Mouse (Mus musculus): Measurements from ENCODE around the gene Nuak1. TPM values are rescaled to one million over a fixed set of nuclear protein-coding genes. Genes with fewer than 3 reads are reported as not detected.
A peak's percentile ranks its signal among the peaks of the same experiment; 100 is the strongest.

Gene Nuak1
- polyA plus RNA-seq, 1 experiment from 2014 or later = 1.5 TPM

- no peak for ATAC-seq (ENCODE audit: insufficient read depth)
- Histone ChIP-seq H3K36me3 (ENCODE audit: insufficient read depth) (no peaks in the 10 kb centered on the region), H3K9ac (no peak overlapping the region), H3K27me3 (ENCODE audit: insufficient read depth, low read length) (no peaks in the 10 kb centered on the region), H3K9me3 (ENCODE audit: low read depth, low read length) (no peaks in the 10 kb centered on the region), H3K4me1 (ENCODE audit: insufficient read depth) (no peaks in the 10 kb centered on the region), H3K4me3 (ENCODE audit: low read depth, low read length) (no peak overlapping the region), H3K4me2 (no peak overlapping the region), H3K27ac (ENCODE audit: low read depth) (no peak overlapping the region)
- TF ChIP-seq CTCF (IDR thresholded peaks at IDR 0.05; ENCODE audit: low read depth) = no peak
- 53% methylated on average over 8 of the region's 8 CpGs for WGBS
- no peak for DNase-seq
These were observed 20.2 kb upstream of the Nuak1 start for GRCm38 (mm10) chr10:84460420-84461101.

GRCm38 (mm10) chr10:84458094-84458493 is 17.7 kb upstream of the Nuak1 start:
- Histone ChIP-seq H3K4me2 (peak overlapping the region; percentile 29), H3K4me3 (ENCODE audit: low read depth, low read length) (no peak overlapping the region)
- WGBS = 65% methylated on average over 5 of the region's 5 CpGs

DNA sequence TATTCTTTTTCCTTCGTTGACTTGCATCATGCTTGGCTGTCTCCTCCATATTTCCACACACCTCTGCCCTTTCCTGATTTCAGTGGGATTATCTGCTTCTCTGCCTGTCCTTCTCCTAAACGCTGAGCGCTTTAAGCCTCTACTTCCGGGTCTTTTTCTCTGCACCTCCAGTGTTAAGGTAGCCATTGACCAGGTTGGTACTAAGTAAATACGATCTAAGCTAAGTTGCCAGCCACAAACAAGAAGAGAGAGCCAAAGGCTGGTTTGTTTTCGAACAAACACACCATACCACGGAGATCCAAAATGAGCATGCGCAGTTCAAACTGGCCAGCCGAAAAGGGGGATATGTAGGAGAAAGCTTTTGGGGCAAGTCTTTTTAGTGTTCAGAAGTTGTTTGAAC is 17.1 kb upstream of the Nuak1 start:
- no peak for DNase-seq
- no peaks in the 10 kb centered on the region for H3K27me3 ChIP-seq (ENCODE audit: insufficient read depth, low read length)
- H3K4me2 ChIP-seq = peak overlapping the region; percentile 29
- no peak for TF ChIP-seq CTCF (IDR thresholded peaks at IDR 0.05; ENCODE audit: low read depth)
- H3K9ac ChIP-seq = no peak overlapping the region
- no peaks in the 10 kb centered on the region for H3K4me1 ChIP-seq (ENCODE audit: insufficient read depth)
- H3K9me3 ChIP-seq (ENCODE audit: low read depth, low read length) = no peaks in the 10 kb centered on the region
- WGBS = 58% methylated on average over 9 of the region's 9 CpGs
- ATAC-seq (ENCODE audit: insufficient read depth) = no peak
- peak overlapping the region; percentile 4; the same call in 1 of the 2 replicates for H3K27ac ChIP-seq (ENCODE audit: low read depth)
- no peaks in the 10 kb centered on the region for H3K36me3 ChIP-seq (ENCODE audit: insufficient read depth)
- H3K4me3 ChIP-seq (ENCODE audit: low read depth, low read length) = no peak overlapping the region

More at GRCm38 (mm10) chr10:84458094-84458493, 17.7 kb upstream of the Nuak1 start:
- Histone ChIP-seq H3K27ac (ENCODE audit: low read depth) (no peak overlapping the region), H3K4me1 (ENCODE audit: insufficient read depth) (no peaks in the 10 kb centered on the region), H3K9ac (no peak overlapping the region), H3K9me3 (ENCODE audit: low read depth, low read length) (no peaks in the 10 kb centered on the region), H3K27me3 (ENCODE audit: insufficient read depth, low read length) (no peaks in the 10 kb centered on the region), H3K36me3 (ENCODE audit: insufficient read depth) (no peaks in the 10 kb centered on the region)
- no peak for TF ChIP-seq CTCF (IDR thresholded peaks at IDR 0.05; ENCODE audit: low read depth)
- ATAC-seq (ENCODE audit: insufficient read depth) (no peak), DNase-seq (no peak)

- Histone ChIP-seq H3K4me2 (no peak overlapping the region), H3K4me3 (ENCODE audit: low read depth, low read length) (no peak overlapping the region), H3K9me3 (ENCODE audit: low read depth, low read length) (no peaks in the 10 kb centered on the region), H3K9ac (no peak overlapping the region), H3K36me3 (ENCODE audit: insufficient read depth) (no peaks in the 10 kb centered on the region), H3K27me3 (ENCODE audit: insufficient read depth, low read length) (no peaks in the 10 kb centered on the region), H3K27ac (ENCODE audit: low read depth) (no peak overlapping the region), H3K4me1 (ENCODE audit: insufficient read depth) (no peaks in the 10 kb centered on the region)
- WGBS = 14% methylated on average over 9 of the region's 9 CpGs
- peak; percentile 79 for ATAC-seq (ENCODE audit: insufficient read depth)
- DNase-seq = peak; percentile 61
- TF ChIP-seq CTCF (IDR thresholded peaks at IDR 0.05; ENCODE audit: low read depth) = no peak
These were observed 16.4 kb upstream of the Nuak1 start for GRCm38 (mm10) chr10:84456632-84457320.

GRCm38 (mm10) chr10:84451883-84452282 is 11.5 kb upstream of the Nuak1 start:
- ATAC-seq (ENCODE audit: insufficient read depth) (no peak), DNase-seq (no peak)
- Histone ChIP-seq H3K4me1 (ENCODE audit: insufficient read depth) (no peaks in the 10 kb centered on the region), H3K4me2 (no peak overlapping the region), H3K27ac (ENCODE audit: low read depth) (no peak overlapping the region), H3K27me3 (ENCODE audit: insufficient read depth, low read length) (no peaks in the 10 kb centered on the region), H3K36me3 (ENCODE audit: insufficient read depth) (no peaks in the 10 kb centered on the region), H3K9me3 (ENCODE audit: low read depth, low read length) (no peaks in the 10 kb centered on the region), H3K4me3 (ENCODE audit: low read depth, low read length) (no peak overlapping the region), H3K9ac (no peak overlapping the region)
- whole genome bisulfite sequencing = 61% methylated on average over 4 of the region's 4 CpGs
- no peak for TF ChIP-seq CTCF (IDR thresholded peaks at IDR 0.05; ENCODE audit: low read depth)

GRCm38 (mm10) chr10:84450654-84451053 is 10.3 kb upstream of the Nuak1 start:
- Histone ChIP-seq H3K27ac (ENCODE audit: low read depth) (no peak overlapping the region), H3K4me2 (no peak overlapping the region), H3K36me3 (ENCODE audit: insufficient read depth) (no peaks in the 10 kb centered on the region), H3K4me3 (ENCODE audit: low read depth, low read length) (no peak overlapping the region), H3K4me1 (ENCODE audit: insufficient read depth) (no peaks in the 10 kb centered on the region), H3K9ac (no peak overlapping the region), H3K9me3 (ENCODE audit: low read depth, low read length) (no peaks in the 10 kb centered on the region), H3K27me3 (ENCODE audit: insufficient read depth, low read length) (no peaks in the 10 kb centered on the region)
- TF ChIP-seq CTCF (IDR thresholded peaks at IDR 0.05; ENCODE audit: low read depth) = peak; percentile 90
- 3% methylated on average over 10 of the region's 10 CpGs for WGBS
- peak; percentile 96 for DNase-seq
- peak; percentile 70 for ATAC-seq (ENCODE audit: insufficient read depth)

- DNase-seq (no peak), ATAC-seq (ENCODE audit: insufficient read depth) (0 out of 2 replicates have a peak, but pooled peaks have one; percentile 8)
- no peaks in the 10 kb centered on the region for H3K4me1 ChIP-seq (ENCODE audit: insufficient read depth)
- H3K9ac ChIP-seq = no peak overlapping the region
- no peak for TF ChIP-seq CTCF (IDR thresholded peaks at IDR 0.05; ENCODE audit: low read depth)
- no peak overlapping the region for H3K27ac ChIP-seq (ENCODE audit: low read depth)
- H3K4me3 ChIP-seq (ENCODE audit: low read depth, low read length) = no peak overlapping the region
- H3K4me2 ChIP-seq = no peak overlapping the region
- no peaks in the 10 kb centered on the region for H3K27me3 ChIP-seq (ENCODE audit: insufficient read depth, low read length)
- no peaks in the 10 kb centered on the region for H3K9me3 ChIP-seq (ENCODE audit: low read depth, low read length)
- no peaks in the 10 kb centered on the region for H3K36me3 ChIP-seq (ENCODE audit: insufficient read depth)
- 69% methylated on average over 8 of the region's 8 CpGs for WGBS
These were observed 9.3 kb upstream of the Nuak1 start for GRCm38 (mm10) chr10:84449733-84450132.

Data from lung, embryonic 14.5 days (tissue).